Mouse (Mus musculus) MEL (cell line): ENCODE results near the gene Irak1.

Experiments used
- BHLHE40 ChIP-seq: IDR thresholded peaks from 2 replicates; pipeline ENCODE4 v1.6.1; 2012; ENCODE audit warnings: low read depth, mild to moderate bottlenecking, inconsistent platforms, low read length, improper control_type of control experiment, borderline replicate concordance
- CHD1 ChIP-seq: IDR thresholded peaks from 2 replicates; pipeline ENCODE4 v1.6.1; 2012; ENCODE audit warnings: low read depth, mild to moderate bottlenecking, inconsistent platforms, low read length, improper control_type of control experiment
- CHD2 ChIP-seq: IDR thresholded peaks from 2 replicates; pipeline ENCODE4 v1.6.1; 2011; ENCODE audit warnings: low read length, improper control_type of control experiment
- CTCF ChIP-seq, 3 experiments: IDR thresholded peaks in 2 of 3; conservative IDR thresholded peaks in 1 of 3; 2 replicates each; pipeline ENCODE4 v1.5.1; 2011 to 2012; ENCODE audit warnings: low read length in 3 of 3, low read depth in 2 of 3, mild to moderate bottlenecking in 2 of 3, improper control_type of control experiment in 1 of 3, inconsistent platforms in 1 of 3, mixed read lengths in 1 of 3, moderate library complexity in 1 of 3; ENCODE audit not compliant: control insufficient read depth in 1 of 3, insufficient read depth in 1 of 3, poor library complexity in 1 of 3, severe bottlenecking in 1 of 3
- E2F4 ChIP-seq: IDR thresholded peaks from 2 replicates; pipeline ENCODE4 v1.6.1; 2011; ENCODE audit warnings: low read depth, low read length, improper control_type of control experiment, borderline replicate concordance
- ELF1 ChIP-seq: IDR thresholded peaks from 2 replicates; pipeline ENCODE4 v1.6.1; 2014; ENCODE audit warnings: low read depth, mild to moderate bottlenecking, inconsistent platforms, low read length, improper control_type of control experiment, moderate library complexity
- EP300 ChIP-seq, 2 experiments: IDR thresholded peaks; 2 replicates each; pipeline ENCODE4 v1.6.1; 2011; ENCODE audit warnings: improper control_type of control experiment in 2 of 2, low read length in 2 of 2, low read depth in 1 of 2, mild to moderate bottlenecking in 1 of 2
- GATA1 ChIP-seq: IDR thresholded peaks from 2 replicates; pipeline ENCODE4 v1.6.1; 2011; ENCODE audit warnings: low read depth, low read length, improper control_type of control experiment
- POLR2A ChIP-seq, 2 experiments: IDR thresholded peaks; 2 replicates each; pipeline ENCODE4 v1.6.1; 2011 to 2012; ENCODE audit warnings: low read length in 2 of 2, mild to moderate bottlenecking in 2 of 2, control low read depth in 1 of 2, improper control_type of control experiment in 1 of 2, low read depth in 1 of 2, moderate library complexity in 1 of 2; ENCODE audit not compliant: control insufficient read depth in 1 of 2, insufficient read depth in 1 of 2, poor library complexity in 1 of 2
- POLR2AphosphoS5 ChIP-seq: IDR thresholded peaks from 2 replicates; pipeline ENCODE4 v1.6.1; 2012; ENCODE audit warnings: low read depth, borderline replicate concordance, mild to moderate bottlenecking, inconsistent platforms, low read length, moderate library complexity, mixed read lengths
- SIN3A ChIP-seq: IDR thresholded peaks from 2 replicates; pipeline ENCODE4 v1.6.1; 2012; ENCODE audit warnings: low read length, improper control_type of control experiment, inconsistent platforms
- USF2 ChIP-seq, 2 experiments: IDR thresholded peaks; 2 replicates each; pipeline ENCODE4 v1.6.1; 2011 to 2012; ENCODE audit warnings: improper control_type of control experiment in 2 of 2, low read length in 2 of 2, borderline replicate concordance in 1 of 2, inconsistent platforms in 1 of 2, low read depth in 1 of 2, mild to moderate bottlenecking in 1 of 2; ENCODE audit not compliant: insufficient read depth in 1 of 2
- ZMIZ1 ChIP-seq: IDR thresholded peaks from 2 replicates; pipeline ENCODE4 v1.6.1; 2012; ENCODE audit warnings: low read depth, mild to moderate bottlenecking, inconsistent platforms, low read length, improper control_type of control experiment, moderate library complexity
- ZNF384 ChIP-seq: IDR thresholded peaks from 2 replicates; pipeline ENCODE4 v1.6.1; 2012; ENCODE audit warnings: low read depth, mild to moderate bottlenecking, inconsistent platforms, low read length, improper control_type of control experiment

- TF ChIP-seq POLR2A (IDR thresholded peaks at IDR 0.05; ENCODE audit: control insufficient read depth in 1 of 2, insufficient read depth in 1 of 2, low read depth in 1 of 2, low read length in 2 of 2, poor library complexity in 1 of 2) (no peak), POLR2AphosphoS5 (no peak), SIN3A (peak; percentile 30; the same call in 1 of the 2 replicates), USF2 (IDR thresholded peaks at IDR 0.05; ENCODE audit: borderline replicate concordance in 1 of 2, insufficient read depth in 1 of 2, low read depth in 1 of 2, low read length in 2 of 2) (no peak), CHD1 (no peak), GATA1 (peak; percentile 60), CHD2 (no peak), CTCF (IDR thresholded peaks at IDR 0.05 in 2 of 3, conservative IDR thresholded peaks at IDR 0.05 in 1 of 3; ENCODE audit: control insufficient read depth in 1 of 3, insufficient read depth in 1 of 3, low read depth in 2 of 3, low read length in 3 of 3, poor library complexity in 1 of 3, severe bottlenecking in 1 of 3) (no peak), EP300 (IDR thresholded peaks at IDR 0.05; ENCODE audit: low read depth in 1 of 2, low read length in 2 of 2) (peak; percentile 50 to 61), ELF1 (no peak), ZMIZ1 (no peak), E2F4 (no peak), ZNF384 (no peak), BHLHE40 (no peak)
These were observed 24.5 kb downstream of the Irak1 start for GRCm38 (mm10) chrX:73998911-73999869.
